Mouse (Mus musculus) kidney, embryonic 14.5 days (tissue): ENCODE measurements around the gene Nms. TPM values are rescaled to one million over a fixed set of nuclear protein-coding genes. Genes with fewer than 3 reads are reported as not detected.

Experiments
- ATAC-seq: fragments of 200-750 bp; cut with Nextera tagmentation; 2 replicates; pipeline ENCODE4 v1.8.0; 2017; ENCODE audit warnings: moderate number of reproducible peaks, mild to moderate bottlenecking, moderate TSS enrichment, moderate library complexity; ENCODE audit not compliant: low FRiP score, low TSS enrichment
- H3K27ac ChIP-seq: fragments of 300-500 bp; sonication (generic); 2 replicates; pipeline ENCODE4 v1.5.1; 2014; ENCODE audit warnings: low read depth, mild to moderate bottlenecking, low read length, moderate library complexity, mixed read lengths
- H3K27me3 ChIP-seq: fragments of 300-500 bp; sonication (generic); 2 replicates; pipeline ENCODE4 v1.6.1; 2014; ENCODE audit warnings: mild to moderate bottlenecking, low read length; ENCODE audit not compliant: control insufficient read depth, insufficient read depth
- H3K36me3 ChIP-seq: fragments of 300-500 bp; sonication (generic); 2 replicates; pipeline ENCODE4 v1.6.1; 2014; ENCODE audit warnings: low read length, mixed read lengths; ENCODE audit not compliant: control insufficient read depth, insufficient read depth
- H3K4me1 ChIP-seq: fragments of 300-500 bp; sonication (generic); 2 replicates; pipeline ENCODE4 v1.6.1; 2014; ENCODE audit warnings: low read length, mixed read lengths; ENCODE audit not compliant: control insufficient read depth, insufficient read depth
- H3K4me2 ChIP-seq: fragments of 300-500 bp; sonication (generic); replicated peaks from 2 replicates; pipeline ENCODE4 v1.6.1; 2014; ENCODE audit warnings: low read depth, mild to moderate bottlenecking, low read length
- H3K4me3 ChIP-seq: fragments of 300-500 bp; sonication (generic); 2 replicates; pipeline ENCODE4 v1.5.1; 2014; ENCODE audit warnings: mild to moderate bottlenecking, low read length
- H3K9ac ChIP-seq: fragments of 300-500 bp; sonication (generic); 2 replicates; pipeline ENCODE4 v1.6.1; 2014; ENCODE audit warnings: low read depth, mild to moderate bottlenecking, low read length, moderate library complexity
- H3K9me3 ChIP-seq: fragments of 300-500 bp; sonication (generic); 2 replicates; pipeline ENCODE4 v1.6.1; 2016; ENCODE audit warnings: low read length; ENCODE audit not compliant: control insufficient read depth
- WGBS: fragments of 180-500 bp; shearing (Covaris S2); extraction: QIAGEN DNeasy Blood & Tissue Kit; methylation state at CpG from one replicate; pipeline ENCODE4 v1.1.7; 2014; 5-methylcytosine and 5-hydroxymethylcytosine counted together
- polyA plus RNA-seq: library from polyadenylated mRNA; unstranded; fragments of >200 nt; fragmentation: Nextera tagmentation; extraction: Ambion mirVana; gene quantifications from 2 replicates; pipeline ENCODE4 v1.2.1, GENCODE M21; 2014

Nms gene
- polyA plus RNA-seq: not detected in 2 replicates

DNA sequence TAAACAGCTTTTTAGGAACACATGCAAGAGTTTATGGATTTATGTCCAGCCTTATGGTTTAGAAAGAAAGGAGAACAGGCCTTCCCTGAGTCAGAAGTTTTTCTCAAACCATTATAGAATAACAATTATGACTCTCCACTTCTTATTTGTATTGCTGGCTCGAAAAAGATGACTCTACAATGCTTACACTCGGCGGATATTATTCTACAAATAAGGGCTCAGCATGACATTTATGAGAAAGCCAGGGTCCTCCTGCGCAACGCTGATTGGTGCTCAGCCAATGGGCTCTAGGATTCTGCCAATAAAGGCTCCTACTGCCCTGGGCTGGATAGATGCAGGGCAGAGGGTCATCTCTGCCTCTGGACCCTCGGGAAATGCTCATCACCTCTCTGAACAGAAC, at the start of gene Nms:
Gene Nms, plus strand, starts transcription at position 301 of the 400 bp plus-strand sequence.
- ATAC-seq: no peak
- no peak within 1 kb of the TSS for H3K4me3 ChIP-seq
- H3K4me1 ChIP-seq: no peaks in the 10 kb centered on the region
- H3K9me3 ChIP-seq: no peaks in the 10 kb centered on the region
- H3K4me2 ChIP-seq: no peak within 1 kb of the TSS
- 80% methylated on average over 6 of the region's 6 CpGs for WGBS
- H3K27ac ChIP-seq: no peak within 1 kb of the TSS
- H3K27me3 ChIP-seq: no peaks in the 10 kb centered on the region
- no peak within 1 kb of the TSS for H3K9ac ChIP-seq
- H3K36me3 ChIP-seq: no peaks in the 10 kb centered on the region

GRCm38 (mm10) chr1:38891444-38891843, 47.5 kb upstream of the Nms start:
- WGBS: 91% methylated on average over 5 of the region's 5 CpGs
- no peak for ATAC-seq
- no peaks in the 10 kb centered on the region for H3K9me3 ChIP-seq
- no peaks in the 10 kb centered on the region for H3K27me3 ChIP-seq
- H3K36me3 ChIP-seq: no peaks in the 10 kb centered on the region
- H3K4me3 ChIP-seq: no peak overlapping the region
- no peak overlapping the region for H3K9ac ChIP-seq
- no peaks in the 10 kb centered on the region for H3K4me1 ChIP-seq
- no peak overlapping the region for H3K27ac ChIP-seq
- H3K4me2 ChIP-seq: no peak overlapping the region

- Histone ChIP-seq H3K4me2 (no peak overlapping the region), H3K36me3 (no peaks in the 10 kb centered on the region), H3K9me3 (no peaks in the 10 kb centered on the region), H3K4me3 (no peak overlapping the region), H3K9ac (no peak overlapping the region), H3K27ac (no peak overlapping the region), H3K4me1 (0 out of 2 replicates have a peak, but pooled peaks cover 4% of the 10 kb centered on the region), H3K27me3 (no peaks in the 10 kb centered on the region)
- no peak for ATAC-seq
- WGBS: 42% methylated on average over 5 of the region's 5 CpGs
Measured at GRCm38 (mm10) chr1:38893081-38893480, 45.9 kb upstream of the Nms start.

GRCm38 (mm10) chr1:38897431-38898248, 41.3 kb upstream of the Nms start, which contains the start of gene Chst10:
TSS of gene Chst10 (minus strand) at chr1:38898161.
- 0 out of 2 replicates have a peak, but pooled peaks cover 7% of the 10 kb centered on the region for H3K4me1 ChIP-seq
- no peak within 1 kb of the TSS for H3K27ac ChIP-seq
- peak; percentile 93 for ATAC-seq
- peak within 1 kb of the TSS; percentile 85 for H3K4me2 ChIP-seq
- under 1% methylated on average over 58 of the region's 67 CpGs for WGBS
- peak within 1 kb of the TSS; percentile 63 for H3K9ac ChIP-seq
- no peaks in the 10 kb centered on the region for H3K9me3 ChIP-seq
- H3K36me3 ChIP-seq: no peaks in the 10 kb centered on the region
- peak within 1 kb of the TSS; percentile 72 for H3K4me3 ChIP-seq
- H3K27me3 ChIP-seq: no peaks in the 10 kb centered on the region

DNA sequence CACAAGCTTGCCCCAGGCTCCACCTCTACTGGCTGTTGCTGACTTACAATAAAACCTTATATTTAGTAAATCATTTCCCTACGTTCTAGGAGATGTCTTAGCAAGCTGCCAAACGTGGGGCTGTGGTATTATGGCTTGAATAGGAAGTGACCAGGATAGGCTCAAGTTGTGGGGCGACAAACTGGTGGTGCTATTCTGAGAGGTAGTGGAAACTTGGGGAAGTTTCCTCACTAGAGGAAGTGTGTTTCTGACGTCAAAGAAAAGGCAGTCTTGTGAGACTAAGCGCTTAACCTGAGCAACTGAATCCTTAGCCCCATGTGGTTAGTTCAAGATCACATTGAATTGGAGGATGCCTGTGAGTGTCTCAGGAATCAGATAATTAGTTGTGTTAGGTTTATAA, 36.4 kb upstream of the Nms start:
- Histone ChIP-seq H3K4me2 (no peak overlapping the region), H3K4me3 (no peak overlapping the region), H3K27ac (no peak overlapping the region), H3K4me1 (0 out of 2 replicates have a peak, but pooled peaks cover 3% of the 10 kb centered on the region), H3K9ac (no peak overlapping the region), H3K9me3 (no peaks in the 10 kb centered on the region), H3K36me3 (no peaks in the 10 kb centered on the region), H3K27me3 (no peaks in the 10 kb centered on the region)
- WGBS: 62% methylated on average over 5 of the region's 5 CpGs
- no peak for ATAC-seq

DNA sequence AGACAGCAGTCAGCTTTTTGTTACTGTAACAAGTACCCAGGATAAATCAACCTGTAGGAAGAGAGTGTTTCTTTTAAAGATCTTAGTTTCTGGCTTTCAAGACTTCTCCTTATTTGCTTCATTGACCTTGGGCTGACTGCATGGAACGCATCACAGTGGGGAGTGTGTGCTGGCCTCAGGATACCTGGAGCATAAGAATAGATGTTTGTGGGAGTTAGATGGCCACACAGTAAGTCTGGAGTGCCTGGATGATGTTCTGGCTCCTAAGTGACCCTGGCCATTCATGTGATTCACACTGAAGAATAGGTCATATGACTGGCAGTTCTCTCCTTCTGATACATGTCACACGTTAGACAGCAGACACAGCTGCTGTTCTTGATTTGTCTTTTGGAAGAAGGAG, 35.0 kb upstream of the Nms start:
- H3K36me3 ChIP-seq: no peaks in the 10 kb centered on the region
- H3K27me3 ChIP-seq: no peaks in the 10 kb centered on the region
- H3K9ac ChIP-seq: no peak overlapping the region
- H3K4me1 ChIP-seq: no peaks in the 10 kb centered on the region
- no peaks in the 10 kb centered on the region for H3K9me3 ChIP-seq
- 73% methylated on average over 2 of the region's 2 CpGs for WGBS
- no peak overlapping the region for H3K27ac ChIP-seq
- no peak for ATAC-seq
- H3K4me3 ChIP-seq: no peak overlapping the region
- no peak overlapping the region for H3K4me2 ChIP-seq

DNA sequence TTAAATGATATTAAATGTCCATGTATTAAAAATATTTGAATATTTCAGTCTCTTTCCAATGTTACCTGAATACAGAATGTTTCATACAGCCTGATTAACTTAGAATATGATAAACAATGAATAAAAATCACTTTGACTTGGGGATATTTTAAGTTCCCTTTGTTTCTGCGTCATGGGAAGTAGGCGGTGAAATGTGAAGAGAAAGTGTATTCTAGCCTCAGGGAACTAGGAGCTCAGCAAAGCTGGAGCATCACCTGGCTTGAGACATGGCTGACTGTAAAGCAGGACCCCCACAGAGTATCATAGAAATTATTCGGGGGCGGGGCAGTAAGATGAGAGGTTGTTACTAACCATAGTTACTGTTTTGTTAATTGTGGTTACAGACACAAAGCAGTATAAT, 10.0 kb upstream of the Nms start:
- Histone ChIP-seq H3K4me2 (no peak overlapping the region), H3K36me3 (no peaks in the 10 kb centered on the region), H3K9me3 (no peaks in the 10 kb centered on the region), H3K9ac (no peak overlapping the region), H3K27ac (no peak overlapping the region), H3K27me3 (no peaks in the 10 kb centered on the region), H3K4me3 (no peak overlapping the region), H3K4me1 (no peaks in the 10 kb centered on the region)
- ATAC-seq: no peak
- WGBS: 87% methylated on average over 4 of the region's 4 CpGs

DNA sequence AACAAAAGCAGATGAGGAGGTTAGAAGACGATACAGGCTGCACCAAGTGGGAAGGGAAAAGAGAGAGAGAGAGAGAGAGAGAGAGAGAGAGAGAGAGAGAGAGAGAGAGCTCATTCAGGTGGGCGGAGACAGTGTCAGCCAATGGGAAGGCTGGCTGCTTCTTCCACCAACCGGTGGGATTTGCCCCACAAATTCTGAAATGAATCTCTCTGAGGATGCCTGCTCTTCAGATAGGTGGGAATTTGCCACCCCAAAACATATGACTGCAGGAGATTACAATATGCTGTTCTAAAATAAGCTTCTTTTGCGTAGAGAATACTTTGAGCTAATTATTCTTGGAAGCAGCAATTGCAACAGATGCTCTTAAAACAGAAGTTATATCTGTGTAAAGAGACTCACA, 9.5 kb upstream of the Nms start:
- H3K27me3 ChIP-seq: no peaks in the 10 kb centered on the region
- H3K9ac ChIP-seq: no peak overlapping the region
- H3K9me3 ChIP-seq: no peaks in the 10 kb centered on the region
- no peak for ATAC-seq
- H3K4me3 ChIP-seq: no peak overlapping the region
- no peak overlapping the region for H3K4me2 ChIP-seq
- no peaks in the 10 kb centered on the region for H3K36me3 ChIP-seq
- no peaks in the 10 kb centered on the region for H3K4me1 ChIP-seq
- 70% methylated on average over 4 of the region's 4 CpGs for WGBS
- H3K27ac ChIP-seq: no peak overlapping the region

- H3K4me3 ChIP-seq: no peak overlapping the region
- H3K9ac ChIP-seq: no peak overlapping the region
- no peaks in the 10 kb centered on the region for H3K36me3 ChIP-seq
- H3K27ac ChIP-seq: no peak overlapping the region
- 67% methylated on average over 8 of the region's 8 CpGs for WGBS
- no peaks in the 10 kb centered on the region for H3K4me1 ChIP-seq
- ATAC-seq: no peak
- H3K9me3 ChIP-seq: no peaks in the 10 kb centered on the region
- no peak overlapping the region for H3K4me2 ChIP-seq
- no peaks in the 10 kb centered on the region for H3K27me3 ChIP-seq
Measured at GRCm38 (mm10) chr1:38930767-38931166, 8.2 kb upstream of the Nms start.
